Mouse (Mus musculus) heart, adult 18-20 months (tissue): ENCODE results near the gene Olfr54. TPM values are rescaled to one million over a fixed set of nuclear protein-coding genes. Genes with fewer than 3 reads are reported as not detected.
"Not testable (repeated sequence)": the region's sequence is repeated elsewhere in the genome, so short reads cannot be mapped to it uniquely, and the experiment has no call there.

Source experiments
- DNase-seq, 2 experiments: peaks; one replicate each; pipeline ENCODE4 v3.0.0; 2021 to 2022; ENCODE audit warnings: mixed read lengths in 1 of 2
- long read RNA-seq, 2 experiments: library from polyadenylated mRNA; stranded (forward); transcript quantifications; one replicate each; pipeline ENCODE4 v2.0.0; 2021
- total RNA-seq, 2 experiments: library from RNA; stranded (reverse); gene quantifications; 2 replicates each; pipeline ENCODE4 v1.2.3; 2021

Olfr54 gene
- total RNA-seq = not detected
- long read RNA-seq, experiment 1 = 0 reads
- long read RNA-seq, experiment 2 = 0 reads

DNA sequence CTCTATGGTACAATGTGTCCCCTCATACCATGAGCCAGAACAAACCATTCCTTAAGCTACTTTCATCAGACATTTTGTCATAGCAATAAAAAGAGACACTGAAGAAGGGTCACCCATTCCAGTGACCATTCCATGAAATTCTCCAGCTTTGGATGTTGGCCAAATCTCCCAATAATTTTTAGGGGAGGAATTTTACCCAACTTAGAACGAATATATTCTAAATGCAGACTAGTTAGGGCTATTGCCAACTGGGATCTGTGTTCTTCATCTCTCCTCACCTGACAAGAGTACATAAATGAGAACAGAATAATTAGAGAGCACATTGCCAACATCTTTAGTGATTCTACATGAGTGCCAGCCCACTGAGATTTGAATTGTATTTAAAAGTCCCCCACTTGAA, at the start of gene Olfr54:
Gene Olfr54, plus strand, starts transcription at position 301 of the 400 bp plus-strand sequence.
- no peak for DNase-seq

GRCm38 (mm10) chr11:50964886-50965285, 49.1 kb upstream of the Olfr54 start:
- peak; percentile 2 to 63 for DNase-seq

DNA sequence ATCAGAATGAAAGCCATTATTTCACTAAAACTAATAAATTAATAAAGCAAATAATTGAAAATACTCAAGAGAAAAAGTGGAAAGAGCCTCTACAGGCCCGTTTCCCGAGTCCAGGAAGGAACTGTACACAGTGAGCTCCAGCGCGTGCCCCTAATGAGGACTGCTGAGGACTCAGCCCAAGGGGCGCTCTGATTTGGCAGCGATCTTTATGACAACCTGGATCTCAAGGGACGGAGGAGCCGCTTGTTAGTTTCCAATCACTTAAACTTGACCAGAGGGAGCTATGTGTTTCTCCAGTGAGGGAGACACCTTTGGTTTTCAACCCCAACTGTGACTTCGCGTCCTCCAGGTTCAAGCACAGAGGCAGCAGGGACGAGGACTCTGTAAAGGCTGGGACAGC, 47.8 kb upstream of the Olfr54 start, which contains the start of gene Olfr1378:
Gene Olfr1378, plus strand, starts transcription at position 301 of the 400 bp plus-strand sequence.
- DNase-seq = no peak

DNA sequence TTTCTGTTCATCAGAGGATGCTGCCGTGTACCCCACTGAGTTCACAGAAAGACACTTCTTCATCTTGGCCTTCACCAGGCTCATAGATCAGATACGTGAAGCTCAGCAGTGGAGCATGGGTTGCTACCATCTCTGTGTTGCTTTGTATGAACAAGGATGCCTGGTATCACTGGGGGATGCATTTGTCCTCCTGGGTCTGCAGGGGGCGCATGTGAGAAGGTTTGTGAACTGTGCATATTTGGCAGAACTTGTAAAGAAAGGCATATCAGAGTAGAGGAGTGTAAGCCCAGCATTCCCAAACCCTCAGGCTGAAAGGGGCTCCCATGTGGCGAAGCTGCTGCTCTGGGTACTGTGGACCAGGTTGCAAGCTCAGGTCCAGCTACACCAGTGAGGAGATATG, 36.8 kb upstream of the Olfr54 start:
- no peak for DNase-seq

DNA sequence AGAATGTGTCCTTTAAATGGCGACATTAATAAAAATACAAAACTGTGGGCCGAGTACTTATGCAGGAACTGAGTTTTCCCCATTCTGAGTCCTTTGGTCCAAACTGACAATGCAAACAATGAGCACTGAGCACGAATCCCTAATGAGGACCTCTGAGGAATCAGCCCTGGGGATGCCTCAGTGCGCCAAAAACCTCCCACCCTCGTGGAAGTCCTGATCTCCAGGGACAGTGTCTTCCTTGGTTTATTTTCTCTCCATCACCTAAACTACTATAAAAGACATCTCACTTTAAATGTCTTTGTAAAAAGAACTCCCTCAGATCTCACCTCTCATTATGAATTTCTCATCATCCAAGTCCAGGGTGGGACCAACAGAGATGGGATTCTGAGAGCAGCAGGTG, 32.4 kb upstream of the Olfr54 start, which contains the start of gene Olfr1377:
Gene Olfr1377, plus strand, starts transcription at position 301 of the 400 bp plus-strand sequence.
- DNase-seq = no peak

DNA sequence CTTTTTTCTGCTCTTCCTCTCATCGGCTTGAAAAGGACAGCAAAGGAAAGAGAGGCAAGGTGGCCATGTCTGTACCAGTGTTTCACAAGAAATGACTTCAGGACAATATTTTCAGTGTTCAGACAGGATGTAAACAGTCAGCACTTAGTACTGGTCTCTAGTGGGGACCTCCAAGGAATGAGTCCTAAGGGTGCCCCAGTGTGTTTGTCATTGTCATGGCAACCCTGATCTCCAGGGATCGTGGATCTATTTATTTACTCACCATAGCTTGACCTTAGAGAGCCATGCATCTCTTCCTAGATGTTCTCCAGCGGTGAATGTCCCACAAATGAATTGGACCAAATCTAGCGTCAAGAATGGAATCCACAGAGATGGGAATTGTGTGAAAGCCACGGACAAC, 10.7 kb upstream of the Olfr54 start, which contains the start of gene Olfr51:
Gene Olfr51, plus strand, starts transcription at position 301 of the 400 bp plus-strand sequence.
- DNase-seq = no peak

DNA sequence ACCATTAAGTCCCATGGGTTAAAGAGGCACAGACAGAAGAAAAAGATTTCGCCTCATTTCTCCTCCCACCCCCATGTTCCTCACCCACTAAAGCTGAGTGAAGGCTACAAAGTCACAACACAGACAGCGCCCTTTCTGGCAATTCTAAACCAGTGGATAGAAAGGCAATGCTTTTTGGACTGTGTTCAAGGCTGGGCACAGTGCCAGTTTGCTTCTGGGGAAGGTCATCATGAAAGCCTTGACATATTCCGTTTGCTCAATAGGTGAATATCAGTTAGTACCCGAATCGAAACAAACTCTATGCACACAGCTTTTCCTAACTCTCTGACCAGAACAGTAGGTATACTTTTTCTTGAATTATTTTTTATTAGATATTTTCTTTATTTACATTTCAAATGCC, 2.2 kb upstream of the Olfr54 start:
- peak; percentile 31 to 34 for DNase-seq

DNA sequence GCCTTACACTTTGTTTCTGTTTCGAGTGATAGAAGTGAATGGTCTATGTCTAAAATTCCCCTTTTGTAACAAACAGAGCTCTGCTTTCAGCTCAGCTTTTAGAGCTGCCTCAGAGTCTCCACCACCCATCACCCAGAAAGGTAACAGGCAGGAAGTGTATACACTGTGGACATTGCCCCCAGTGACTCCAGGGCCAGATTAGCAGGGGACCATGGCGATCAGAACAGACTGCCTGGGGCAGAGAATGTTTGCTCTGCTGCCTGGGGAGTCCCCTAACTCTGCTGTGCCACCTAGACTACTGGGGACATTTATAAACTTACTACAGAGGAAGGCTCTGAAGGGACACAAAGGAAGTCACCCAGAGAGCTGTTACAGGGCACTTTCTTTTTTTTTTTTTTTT, 2.3 kb downstream of the Olfr54 start:
- no peak for DNase-seq

DNA sequence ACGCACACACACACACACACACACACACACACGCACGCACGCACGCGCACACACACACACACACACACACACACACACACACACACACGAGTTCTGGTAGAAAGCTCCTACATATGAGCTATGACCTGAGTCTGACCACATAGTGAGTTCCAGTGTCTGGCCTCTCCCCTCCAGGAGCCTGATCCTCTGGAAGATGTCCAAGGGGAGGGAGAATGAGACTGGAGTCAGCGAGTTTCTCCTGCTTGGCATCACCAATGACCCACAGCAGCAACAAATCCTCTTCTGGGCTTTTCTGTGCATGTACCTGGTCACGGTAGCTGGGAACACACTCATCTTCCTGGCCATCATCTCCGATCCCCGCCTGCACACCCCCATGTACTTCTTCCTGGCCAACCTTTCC, 12.8 kb downstream of the Olfr54 start:
- DNase-seq = not testable (repeated sequence)

DNA sequence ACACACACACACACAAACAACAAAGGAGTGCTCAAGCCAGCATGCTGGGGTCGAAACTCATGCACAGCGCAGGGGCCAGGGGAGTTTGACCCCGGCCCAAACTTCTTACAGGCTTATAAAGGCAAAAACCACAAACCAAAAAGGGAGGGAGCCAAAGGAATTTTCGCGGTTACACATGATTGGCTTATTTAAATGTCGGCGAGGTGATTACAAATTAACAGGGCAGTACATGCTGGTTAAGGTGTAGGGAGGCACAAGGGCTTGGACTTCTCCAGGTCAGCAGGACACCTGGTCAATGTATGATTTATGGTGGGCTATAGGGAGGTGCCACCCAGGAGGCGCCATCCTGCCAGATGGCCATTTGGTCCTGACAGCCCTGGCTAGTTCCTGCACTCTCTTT, 15.3 kb downstream of the Olfr54 start:
- DNase-seq = not testable (repeated sequence)

GRCm38 (mm10) chr11:51030225-51030624, 16.2 kb downstream of the Olfr54 start:
- DNase-seq = no peak

DNA sequence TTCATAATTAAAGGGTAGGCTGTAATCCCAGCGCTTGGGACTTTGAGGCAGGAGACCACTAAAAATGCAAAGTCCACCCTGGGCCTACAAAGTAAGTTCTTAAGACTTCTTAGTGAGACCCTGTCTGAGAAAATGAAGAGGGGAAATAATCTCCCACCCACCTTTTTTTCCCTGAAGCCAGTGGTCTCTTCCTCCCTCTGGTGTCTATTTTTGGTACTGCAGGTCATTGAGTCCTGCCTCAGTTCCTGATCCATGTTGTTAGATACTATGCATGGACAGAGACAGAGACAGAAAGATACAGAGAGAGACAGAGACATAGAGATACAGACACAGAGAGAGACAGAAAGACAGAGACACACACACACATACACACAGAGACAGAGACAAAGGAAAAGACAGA, 18.8 kb downstream of the Olfr54 start:
- DNase-seq = peak; percentile 7 to 65

- not testable (repeated sequence) for DNase-seq
Observed at GRCm38 (mm10) chr11:51034141-51034540, 20.1 kb downstream of the Olfr54 start.

- DNase-seq = peak in 1 of 2 experiments; percentile 10
Observed at GRCm38 (mm10) chr11:51035951-51036350, 21.9 kb downstream of the Olfr54 start.

DNA sequence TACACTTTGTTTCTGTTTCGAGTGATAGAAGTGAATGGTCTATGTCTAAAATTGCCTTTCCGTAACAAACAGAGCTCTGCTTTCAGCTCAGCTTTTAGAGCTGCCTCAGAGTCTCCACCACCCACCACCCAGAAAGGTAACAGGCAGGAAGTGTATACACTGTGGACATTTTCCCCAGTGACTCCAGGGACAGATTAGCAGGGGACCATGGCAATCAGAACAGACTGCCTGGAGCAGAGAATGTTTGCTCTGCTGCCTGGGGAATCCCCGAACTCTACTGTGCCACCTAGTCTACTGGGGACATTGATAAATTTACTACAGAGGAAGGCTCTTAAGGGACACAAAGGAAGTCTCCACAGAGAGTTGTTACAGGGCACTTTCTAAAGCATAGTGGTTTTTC, 30.7 kb downstream of the Olfr54 start:
- not testable (repeated sequence) for DNase-seq

DNA sequence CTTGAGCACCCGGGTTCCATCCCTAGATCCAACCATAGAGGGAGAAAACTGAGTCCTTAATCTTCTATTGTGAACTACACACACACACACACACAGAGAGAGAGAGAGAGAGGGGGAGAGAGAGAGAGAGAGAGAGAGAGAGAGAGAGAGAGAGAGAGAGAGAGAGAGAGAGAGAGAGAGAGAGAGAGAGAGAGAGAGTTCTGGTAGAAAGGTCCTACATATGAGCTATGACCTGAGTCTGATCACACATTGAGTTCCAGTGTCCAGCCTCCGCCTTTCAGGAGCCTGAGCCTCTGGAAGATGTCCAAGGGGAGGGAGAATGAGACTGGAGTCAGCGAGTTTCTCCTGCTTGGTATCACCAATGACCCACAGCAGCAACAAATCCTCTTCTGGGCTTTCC, 33.8 kb downstream of the Olfr54 start, which contains the start of gene Olfr1375:
Gene Olfr1375, plus strand, starts transcription at position 301 of the 400 bp plus-strand sequence.
- not testable (repeated sequence) for DNase-seq

- DNase-seq = no peak
Observed at GRCm38 (mm10) chr11:51051678-51052077, 37.6 kb downstream of the Olfr54 start.

DNA sequence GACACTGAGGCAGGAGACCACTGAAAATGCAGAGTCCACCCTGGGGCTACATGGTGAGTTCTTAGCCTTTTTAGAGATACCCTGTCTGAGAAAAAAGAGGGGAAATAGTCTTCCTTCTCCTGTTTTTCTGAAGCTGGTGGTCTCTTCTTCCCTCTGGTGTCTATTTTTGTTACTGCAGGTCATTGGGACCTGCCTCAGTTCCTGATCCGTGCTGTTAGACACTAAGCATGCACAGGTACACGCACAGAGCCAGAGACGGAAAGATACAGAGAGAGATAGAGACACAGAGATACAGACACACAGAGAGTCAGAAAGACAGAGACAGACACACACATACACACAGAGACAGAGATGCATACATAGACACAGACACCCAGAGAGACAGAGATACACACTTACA, 39.2 kb downstream of the Olfr54 start:
- no peak for DNase-seq

GRCm38 (mm10) chr11:51059151-51059571, 45.1 kb downstream of the Olfr54 start, which contains the start of gene Zfp354a:
Gene Zfp354a, plus strand, starts transcription at chr11:51059257.
- DNase-seq = peak; percentile 70 to 82

- peak in 1 of 2 experiments; percentile 10 for DNase-seq
Observed at GRCm38 (mm10) chr11:51059640-51060039, 45.6 kb downstream of the Olfr54 start.

- no peak for DNase-seq
Observed at GRCm38 (mm10) chr11:51060981-51061380, 46.9 kb downstream of the Olfr54 start.

- no peak for DNase-seq
Observed at GRCm38 (mm10) chr11:51063276-51063675, 49.2 kb downstream of the Olfr54 start.

DNA sequence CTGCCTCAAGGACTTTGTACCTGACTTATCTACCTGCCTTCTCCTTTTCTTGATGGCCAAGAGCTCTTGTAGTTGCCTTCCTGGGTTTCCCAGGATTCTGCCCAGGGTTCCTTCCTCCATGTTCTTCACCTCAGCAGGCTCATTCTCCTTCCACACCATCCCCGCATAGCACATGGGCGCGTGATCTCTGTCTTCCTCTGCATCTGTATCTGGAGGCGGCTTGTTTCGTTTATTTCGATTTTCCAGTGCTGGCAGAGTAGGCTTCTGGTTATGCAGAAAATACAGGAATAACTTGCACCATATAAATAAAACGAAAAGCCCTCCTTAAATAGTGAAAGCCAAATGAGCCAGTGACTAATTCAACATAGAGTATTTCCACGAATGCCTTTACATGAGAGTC, 49.8 kb downstream of the Olfr54 start:
- DNase-seq = no peak
